Mouse (Mus musculus): ENCODE measurements at regions not wholly inside any gene's neighbourhood (a gene's known extent, or its start where the extent isn't known, plus 50 kb on each side); places are given as distances from the start of the nearest gene placed in this dataset.

DNA sequence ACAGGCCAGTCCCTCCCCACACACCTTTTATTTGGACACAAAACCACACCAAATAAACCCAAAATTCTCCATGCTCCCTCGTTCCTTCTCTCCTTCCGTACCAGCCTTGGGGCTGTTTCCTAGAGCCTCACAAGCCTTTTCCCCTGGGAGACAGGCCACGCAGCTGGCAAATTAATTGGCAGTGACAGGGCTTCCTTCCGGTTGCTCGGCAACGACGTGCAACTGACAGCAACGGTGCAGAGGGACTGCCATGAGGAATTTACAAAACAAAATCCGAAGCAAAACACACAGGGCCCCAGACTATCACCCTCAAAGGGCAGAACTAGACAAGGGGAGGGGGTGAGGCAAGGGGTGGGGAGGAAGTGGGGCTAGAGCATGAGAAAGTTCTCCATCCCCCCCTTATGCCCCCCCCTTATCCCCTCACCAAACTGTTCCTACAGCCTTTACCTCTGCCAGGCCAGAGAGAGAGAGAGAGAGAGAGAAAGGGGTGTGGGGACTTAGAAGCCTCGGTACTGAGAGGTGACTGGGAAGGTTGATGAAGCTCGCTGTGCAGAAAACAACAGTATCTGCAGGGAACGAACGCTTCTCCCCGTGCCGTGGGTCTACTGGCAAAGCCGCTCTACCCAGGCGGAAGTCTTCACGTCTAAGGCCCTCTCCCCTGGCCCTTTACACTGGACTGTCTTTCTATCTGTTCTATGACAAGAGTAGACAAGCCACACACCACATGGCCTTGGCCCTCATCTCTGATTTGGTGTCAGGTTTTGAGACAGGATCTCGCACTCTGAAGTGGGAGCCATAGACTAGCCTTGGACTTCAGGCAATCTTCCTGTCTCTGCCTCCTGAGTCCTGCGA is 264.4 kb downstream of the Sox9 start:
- ChIA-PET CTCF (interaction anchor here in 1 of 4 experiments (0.6 kb wide), 1 partner anchor 89 kb away, joined by 3 read pairs; no protein-coding TSS in a partner anchor), POLR2A (interaction anchor here in 1 of 4 experiments (0.6 kb wide), 1 partner anchor 14 kb away, joined by 8 read pairs; no protein-coding TSS in a partner anchor)

DNA sequence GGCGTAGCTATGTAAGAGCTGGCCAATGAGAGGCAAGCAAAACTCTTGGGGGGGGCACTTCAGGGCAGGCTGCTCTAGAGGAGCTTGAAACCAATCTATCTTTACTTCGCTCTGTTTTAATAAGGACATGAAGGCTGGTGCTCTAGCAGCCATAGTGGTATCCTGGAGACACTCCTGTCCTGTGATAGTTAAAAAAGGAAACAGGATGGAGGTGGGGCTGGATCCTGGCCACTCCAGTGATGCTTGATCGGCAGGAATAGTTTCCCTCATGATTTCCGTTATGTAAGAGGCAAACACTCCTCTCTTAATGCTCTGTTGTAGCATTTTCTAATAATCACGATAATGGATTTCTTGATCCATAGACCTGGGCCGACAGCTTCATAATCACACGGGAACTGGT is 266.1 kb downstream of the Sox9 start:
- POLR2A ChIA-PET: interaction anchor here in 2 of 4 experiments (1.0 to 1.1 kb wide), 2 partner anchors 25 to 153 kb away, joined by 3 to 5 read pairs; no protein-coding TSS in a partner anchor
- CTCF ChIA-PET: interaction anchor here in 2 of 4 experiments (0.5 to 0.6 kb wide), 2 partner anchors 32 to 1204 kb away, joined by 3 read pairs; no protein-coding TSS in a partner anchor

DNA sequence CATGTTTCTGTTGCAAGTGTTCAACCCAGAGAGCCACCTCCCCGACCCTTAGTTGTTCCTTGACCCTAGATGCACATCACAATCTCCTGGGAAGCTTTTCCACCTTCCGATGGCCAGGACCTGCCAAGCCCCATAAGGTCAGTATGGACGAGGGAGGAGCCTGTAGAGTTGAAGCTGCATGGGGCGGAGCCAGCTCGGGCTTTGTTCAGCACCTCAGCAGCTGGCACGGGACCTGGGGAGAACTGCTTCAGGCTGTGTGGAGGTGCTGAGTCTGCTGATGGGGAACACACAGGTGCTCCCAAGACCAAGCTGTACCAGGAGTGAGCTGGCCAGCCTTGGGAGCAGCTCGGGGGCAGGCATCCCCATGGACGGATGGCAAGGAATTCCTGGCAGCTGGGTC is 267.6 kb downstream of the Sox9 start:
- CTCF ChIA-PET: no interaction called here
- POLR2A ChIA-PET: interaction anchor here in 2 of 4 experiments (0.6 to 1.2 kb wide), 3 partner anchors 14 to 264 kb away, joined by 3 read pairs; no protein-coding TSS in a partner anchor

DNA sequence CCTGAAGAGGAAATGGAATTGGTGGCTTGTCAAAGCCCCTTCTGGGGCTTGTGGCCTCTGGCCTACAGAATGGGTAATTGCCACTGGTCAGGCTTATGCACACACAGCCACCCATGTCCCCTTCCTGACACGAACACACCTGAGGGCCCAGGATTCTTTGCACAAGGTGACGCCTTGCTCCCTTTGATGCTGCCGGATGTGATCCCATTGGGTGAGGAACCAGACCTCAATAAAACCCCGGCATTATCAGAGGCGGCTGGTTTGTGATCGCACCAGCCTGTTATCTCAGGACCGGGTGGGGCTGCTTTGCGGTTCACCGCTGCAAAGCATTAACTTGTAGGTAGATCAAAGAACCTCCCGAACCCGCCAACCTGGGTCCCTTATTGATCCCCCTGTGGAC is 270.5 kb downstream of the Sox9 start:
- ChIA-PET CTCF (no interaction called here), POLR2A (no interaction called here)

- CTCF ChIA-PET: no interaction called here
- POLR2A ChIA-PET: no interaction called here
Measured at GRCm38 (mm10) chr11:113056042-113056632, 274.1 kb downstream of the Sox9 start.

- ChIA-PET POLR2A (interaction anchor here in 1 of 4 experiments (0.6 kb wide), 1 partner anchor 71 kb away, joined by 6 read pairs; no protein-coding TSS in a partner anchor), CTCF (interaction anchor here in 2 of 4 experiments (0.7 kb wide), 2 partner anchors 541 to 556 kb away, joined by 3 to 8 read pairs; no protein-coding TSS in a partner anchor)
Measured at GRCm38 (mm10) chr11:113056824-113057223, 274.8 kb downstream of the Sox9 start.

DNA sequence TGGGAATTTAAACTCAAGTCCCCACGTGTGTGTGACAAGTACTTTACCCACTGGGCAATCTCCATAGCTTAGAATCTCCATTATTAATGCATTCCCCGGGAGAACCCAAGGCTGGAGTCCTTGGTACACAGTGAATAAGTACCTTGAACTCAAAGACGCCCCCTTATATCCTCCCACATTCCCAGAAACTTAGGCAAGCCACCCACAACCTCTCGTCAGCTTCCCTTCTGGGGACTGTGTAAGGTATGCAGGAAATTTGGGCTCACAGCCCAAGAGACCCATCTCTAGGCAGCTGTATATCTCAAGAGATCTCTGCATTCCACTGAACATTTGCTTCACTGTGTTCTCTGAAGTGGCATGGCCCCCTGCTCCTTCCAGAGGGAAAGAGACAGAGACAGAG is 288.3 kb downstream of the Sox9 start:
- ChIA-PET CTCF (interaction anchor here in 1 of 4 experiments (0.6 kb wide), 1 partner anchor 45 kb away, joined by 11 read pairs; no protein-coding TSS in a partner anchor), POLR2A (interaction anchor here in 1 of 4 experiments (0.7 kb wide), 1 partner anchor 254 kb away, joined by 5 read pairs; no protein-coding TSS in a partner anchor)

DNA sequence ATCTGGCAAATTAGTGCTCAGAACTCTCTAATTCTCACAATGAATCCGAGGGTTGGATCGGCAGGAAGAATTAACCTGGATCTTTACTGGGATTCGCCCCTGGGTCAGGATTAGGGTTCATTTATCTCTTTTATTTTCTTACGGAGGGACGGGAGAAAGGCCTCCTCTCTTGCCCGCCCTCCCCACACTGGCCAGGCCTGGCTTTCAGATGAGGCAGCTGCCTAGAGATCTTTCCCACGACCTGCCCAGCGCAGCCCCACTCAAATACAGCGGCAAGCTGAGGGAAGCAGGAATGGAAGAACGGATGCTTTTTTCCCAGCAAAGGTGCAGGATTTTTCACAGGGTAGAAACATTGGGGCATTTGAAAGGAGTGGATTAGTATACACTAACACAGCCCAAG is 289.9 kb downstream of the Sox9 start:
- CTCF ChIA-PET: no interaction called here

GRCm38 (mm10) chr11:113074328-113074727 is 292.3 kb downstream of the Sox9 start:
- CTCF ChIA-PET: no interaction called here
- POLR2A ChIA-PET: no interaction called here

More for the DNA sequence above, 289.9 kb downstream of the Sox9 start:
- POLR2A ChIA-PET: interaction anchor here in 2 of 4 experiments (0.8 to 1.5 kb wide), 2 partner anchors 10 to 49 kb away, joined by 3 to 4 read pairs; no protein-coding TSS in a partner anchor

DNA sequence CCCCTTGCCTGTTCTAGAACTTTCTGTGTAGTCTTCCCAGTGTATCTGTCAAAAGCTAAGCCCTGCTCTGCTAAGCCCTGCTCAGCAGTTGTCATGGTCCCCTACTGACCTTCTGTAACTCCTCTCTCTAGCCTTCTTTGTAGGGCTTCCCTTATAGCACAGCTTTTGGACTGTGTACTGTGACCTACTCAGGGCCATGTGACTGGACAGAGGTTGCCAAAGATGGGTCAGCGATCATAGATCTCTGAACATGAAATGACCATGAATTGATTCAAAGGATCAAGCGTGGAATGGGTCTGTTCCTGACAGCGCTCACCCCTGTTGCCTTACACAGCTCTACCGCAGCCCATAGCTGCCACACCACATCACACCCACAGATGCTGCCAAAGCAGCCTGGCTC is 294.3 kb downstream of the Sox9 start:
- ChIA-PET POLR2A (interaction anchor here in 1 of 4 experiments (0.8 kb wide), 1 partner anchor 220 kb away, joined by 5 read pairs; no protein-coding TSS in a partner anchor), CTCF (no interaction called here)

DNA sequence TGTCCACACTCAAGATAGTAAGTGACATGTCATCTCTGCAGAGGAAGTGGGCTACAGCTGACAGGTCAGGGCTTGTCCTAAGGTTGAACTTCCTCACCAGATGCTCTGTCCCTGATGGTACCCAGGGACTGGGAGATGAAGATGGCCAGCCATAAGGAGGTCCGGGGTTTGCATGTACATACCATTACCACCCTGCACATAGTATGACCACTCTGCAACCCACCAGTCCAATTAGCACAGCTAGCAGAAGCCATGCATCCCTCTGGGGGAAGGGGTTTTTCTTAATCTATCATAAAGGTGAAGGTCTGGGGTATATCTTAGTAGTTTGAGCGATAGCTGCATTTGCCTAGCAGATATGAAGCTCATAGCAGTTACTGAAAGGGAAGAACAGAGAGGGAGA is 298.3 kb downstream of the Sox9 start:
- ChIA-PET CTCF (interaction anchor here in 2 of 4 experiments (0.5 to 0.7 kb wide), 2 partner anchors 32 to 1340 kb away, joined by 3 to 4 read pairs; no protein-coding TSS in a partner anchor), POLR2A (no interaction called here)

DNA sequence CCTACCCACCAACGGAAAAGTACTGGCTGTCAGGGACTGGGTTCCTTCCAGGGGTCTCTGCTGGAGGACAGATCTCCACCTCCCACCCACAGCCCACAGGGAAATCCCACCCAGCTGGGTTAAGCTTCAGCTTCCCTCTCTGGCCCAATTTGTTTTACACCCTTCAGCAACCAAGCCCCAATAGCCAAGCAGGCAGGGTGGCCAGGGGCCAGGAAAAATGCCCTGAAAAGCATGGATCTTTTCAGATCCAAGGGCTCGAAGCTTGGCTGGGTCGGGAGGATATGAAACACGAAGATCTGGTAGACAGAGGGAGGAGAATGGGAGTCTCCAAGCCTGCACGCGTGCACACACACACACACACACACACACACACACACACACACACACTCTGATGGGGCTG is 302.4 kb downstream of the Sox9 start:
- ChIA-PET CTCF (interaction anchor here in 3 of 4 experiments (0.6 to 0.7 kb wide), 5 partner anchors 12 to 656 kb away, joined by 3 read pairs; no protein-coding TSS in a partner anchor), POLR2A (interaction anchor here in 1 of 4 experiments (1.0 to 1.3 kb wide), 2 partner anchors 10 to 35 kb away, joined by 3 read pairs; no protein-coding TSS in a partner anchor)

DNA sequence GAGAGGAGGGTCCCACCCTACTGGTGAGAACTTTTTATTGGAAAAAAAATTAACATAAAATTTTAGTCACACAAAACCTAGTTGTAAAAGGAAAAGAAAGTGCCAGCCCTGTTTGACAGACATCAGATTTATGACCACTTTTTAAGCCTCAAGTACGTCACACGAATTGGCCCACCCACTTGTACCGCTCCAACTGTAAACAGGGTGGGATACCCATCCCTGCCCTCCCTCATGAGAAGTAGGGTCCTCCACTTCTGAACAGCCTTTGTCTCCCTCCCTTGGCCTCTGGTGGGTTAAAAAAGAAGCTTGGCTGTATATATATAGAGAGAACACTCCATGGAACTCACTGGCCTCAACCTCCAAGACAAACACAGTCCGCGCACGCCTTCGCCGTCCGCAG is 303.5 kb downstream of the Sox9 start:
- ChIA-PET CTCF (interaction anchor here in 1 of 4 experiments (0.6 kb wide), 1 partner anchor 261 kb away, joined by 5 read pairs; no protein-coding TSS in a partner anchor), POLR2A (interaction anchor here in 1 of 4 experiments (0.7 to 1.0 kb wide), 2 partner anchors 13 to 36 kb away, joined by 3 read pairs; no protein-coding TSS in a partner anchor)

GRCm38 (mm10) chr11:113087084-113087483 is 305.1 kb downstream of the Sox9 start:
- ChIA-PET CTCF (interaction anchor here in 2 of 4 experiments (0.6 kb wide), 2 partner anchors 232 to 1581 kb away, joined by 3 read pairs; partner anchors contain the start of gene Rpl38 (in 1 of the 2)), POLR2A (interaction anchor here in 2 of 4 experiments (0.5 to 1.1 kb wide), 3 partner anchors 8 to 721 kb away, joined by 3 to 4 read pairs (median 3); no protein-coding TSS in a partner anchor)

GRCm38 (mm10) chr11:113089637-113090351 is 307.8 kb downstream of the Sox9 start:
- CTCF ChIA-PET: interaction anchor here in 2 of 4 experiments (0.5 to 1.1 kb wide), 2 partner anchors 75 to 293 kb away, joined by 3 to 5 read pairs; no protein-coding TSS in a partner anchor
- POLR2A ChIA-PET: interaction anchor here in 1 of 4 experiments (0.7 kb wide), 1 partner anchor 8 kb away, joined by 3 read pairs; no protein-coding TSS in a partner anchor

DNA sequence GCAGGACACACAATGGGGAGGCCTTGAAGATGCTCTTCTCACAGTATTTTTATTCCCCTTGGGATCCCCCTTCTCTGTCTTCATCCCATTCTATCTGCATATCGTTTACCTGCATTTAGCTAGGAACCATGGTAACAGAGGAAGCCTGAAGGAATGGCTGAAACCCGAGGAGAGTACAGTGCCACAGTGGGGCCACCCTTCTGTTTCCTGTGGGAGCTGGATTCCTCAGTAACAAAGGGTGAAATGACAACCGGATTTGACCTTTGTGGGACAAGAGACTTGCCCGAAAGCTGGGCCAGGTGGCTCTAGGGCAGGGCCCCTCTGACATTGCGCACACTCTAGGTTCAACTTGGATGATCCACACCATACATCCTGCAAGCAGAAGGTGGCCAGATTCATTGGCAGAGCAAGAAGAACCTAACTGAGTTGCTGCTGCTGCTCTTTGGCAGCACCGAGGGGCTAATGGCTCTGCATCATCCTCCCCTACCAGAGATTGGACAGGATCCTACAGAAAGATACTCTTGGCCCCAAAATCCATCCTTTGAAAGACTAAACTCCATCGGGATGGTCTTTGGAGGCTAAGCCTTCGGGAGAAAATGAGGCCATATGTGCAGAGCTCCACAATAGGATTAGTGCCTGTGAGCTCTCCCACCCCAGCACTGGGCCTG is 310.0 kb downstream of the Sox9 start:
- POLR2A ChIA-PET: interaction anchor here in 2 of 4 experiments (0.7 to 1.6 kb wide), 5 partner anchors 49 to 526 kb away, joined by 3 to 5 read pairs (median 3); no protein-coding TSS in a partner anchor
- CTCF ChIA-PET: interaction anchor here in 3 of 4 experiments (0.5 to 1.1 kb wide), 4 partner anchors 25 to 73 kb away, joined by 3 to 11 read pairs (median 4); no protein-coding TSS in a partner anchor

DNA sequence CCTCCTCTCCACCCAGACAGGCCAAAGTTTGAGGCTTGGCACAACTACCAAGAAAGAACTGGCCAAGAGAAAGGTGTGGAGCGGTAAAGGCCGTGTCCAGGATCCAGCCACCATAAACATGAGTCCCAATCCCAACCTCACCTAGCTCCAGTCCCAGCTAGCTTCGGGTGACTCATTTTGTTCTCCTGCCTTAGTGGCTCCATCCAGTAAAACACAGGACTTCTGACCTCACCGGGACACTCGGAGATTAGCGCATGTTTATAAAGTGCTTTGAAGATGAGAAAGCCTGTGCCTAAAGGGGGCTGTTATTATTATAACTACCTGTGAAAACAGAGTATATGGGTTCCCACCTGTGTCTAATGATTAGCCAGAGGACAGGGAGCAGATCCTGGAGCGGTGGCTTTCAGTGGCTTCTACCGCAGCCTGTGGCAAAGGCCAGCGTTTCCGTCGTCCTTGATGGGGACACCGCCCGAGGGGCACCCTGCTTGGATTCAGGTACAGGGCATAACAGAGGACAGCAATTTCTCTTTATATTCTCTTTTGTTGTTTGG is 311.9 kb downstream of the Sox9 start:
- POLR2A ChIA-PET: no interaction called here
- CTCF ChIA-PET: no interaction called here
